Mouse (Mus musculus) lung, embryonic 14.5 days (tissue): ENCODE data around the gene Rdh11. TPM values are rescaled to one million over a fixed set of nuclear protein-coding genes. Genes with fewer than 3 reads are reported as not detected.
"Not testable (repeated sequence)": the region's sequence is repeated elsewhere in the genome, so short reads cannot be mapped to it uniquely, and the experiment has no call there.

ENCODE experiments used
- ATAC-seq: fragments of 200-750 bp; cut with Nextera tagmentation; 2 replicates; pipeline ENCODE4 v1.8.0; 2017; ENCODE audit warnings: mild to moderate bottlenecking, moderate TSS enrichment, moderate library complexity; ENCODE audit not compliant: insufficient read depth
- DNase-seq: peaks from one replicate; pipeline ENCODE4 v3.0.0-alpha.2; 2015
- H3K27ac ChIP-seq: fragments of 300-500 bp; sonication (generic); 2 replicates; pipeline ENCODE4 v1.5.1; 2014; ENCODE audit warnings: low read depth, mild to moderate bottlenecking, moderate library complexity
- H3K27me3 ChIP-seq: fragments of 300-500 bp; sonication (generic); 2 replicates; pipeline ENCODE4 v1.6.1; 2014; ENCODE audit warnings: low read length, control low read depth; ENCODE audit not compliant: insufficient read depth
- H3K36me3 ChIP-seq: fragments of 300-500 bp; sonication (generic); 2 replicates; pipeline ENCODE4 v1.6.1; 2014; ENCODE audit warnings: control low read depth; ENCODE audit not compliant: insufficient read depth
- H3K4me1 ChIP-seq: fragments of 300-500 bp; sonication (generic); 2 replicates; pipeline ENCODE4 v1.6.1; 2014; ENCODE audit warnings: antibody characterized with exemption, control low read depth; ENCODE audit not compliant: insufficient read depth
- H3K4me2 ChIP-seq: fragments of 300-500 bp; sonication (generic); 2 replicates; pipeline ENCODE4 v1.6.1; 2014; ENCODE audit warnings: mild to moderate bottlenecking
- H3K4me3 ChIP-seq: fragments of 300-500 bp; sonication (generic); 2 replicates; pipeline ENCODE4 v1.5.1; 2014; ENCODE audit warnings: low read depth, low read length
- H3K9ac ChIP-seq: fragments of 300-500 bp; sonication (generic); 2 replicates; pipeline ENCODE4 v1.6.1; 2014
- H3K9me3 ChIP-seq: fragments of 300-500 bp; sonication (generic); 2 replicates; pipeline ENCODE4 v1.6.1; 2016; ENCODE audit warnings: low read depth, low read length, control low read depth
- CTCF ChIP-seq: IDR thresholded peaks from 2 replicates; pipeline ENCODE4 v1.5.1; 2016; ENCODE audit warnings: antibody characterized with exemption, low read depth
- WGBS: fragments of 180-500 bp; shearing (Covaris S2); extraction: QIAGEN DNeasy Blood & Tissue Kit; methylation state at CpG from one replicate; pipeline ENCODE4 v1.1.7; 2014; 5-methylcytosine and 5-hydroxymethylcytosine counted together
- polyA plus RNA-seq: library from polyadenylated mRNA; unstranded; fragments of >200 nt; fragmentation: Nextera tagmentation; extraction: Ambion mirVana; gene quantifications from 2 replicates; pipeline ENCODE4 v1.2.1, GENCODE M21; 2014

Gene Rdh11
- polyA plus RNA-seq, 1 experiment from 2014 or later, result 26.6 TPM

GRCm38 (mm10) chr12:79193441-79193840, 1.3 kb upstream of the Rdh11 start:
- Histone ChIP-seq H3K4me1 (0 out of 2 replicates have a peak, but pooled peaks cover 5% of the 10 kb centered on the region), H3K4me3 (no peak overlapping the region)
- WGBS, result 2% methylated on average over 3 of the region's 3 CpGs

GRCm38 (mm10) chr12:79191701-79192100, 392 bp downstream of the Rdh11 start:
- DNase-seq, result peak; percentile 95
- 0 out of 2 replicates have a peak overlapping the region, but pooled peaks have one; percentile 19 for H3K27ac ChIP-seq
- peak; percentile 71 for TF ChIP-seq CTCF
- ATAC-seq, result peak; percentile 91
- H3K4me3 ChIP-seq, result peak overlapping the region; percentile 63
- H3K36me3 ChIP-seq, result peaks cover 16% of the 10 kb centered on the region
- peak overlapping the region; percentile 69 for H3K4me2 ChIP-seq
- 0 out of 2 replicates have a peak, but pooled peaks cover 5% of the 10 kb centered on the region for H3K4me1 ChIP-seq
- H3K9ac ChIP-seq, result peak overlapping the region; percentile 50
- no peaks in the 10 kb centered on the region for H3K9me3 ChIP-seq
- H3K27me3 ChIP-seq, result no peaks in the 10 kb centered on the region
- WGBS, result 5% methylated on average over 14 of the region's 14 CpGs

More at GRCm38 (mm10) chr12:79193441-79193840, 1.3 kb upstream of the Rdh11 start:
- no peak overlapping the region for H3K4me2 ChIP-seq
- ATAC-seq, result no peak
- H3K27me3 ChIP-seq, result no peaks in the 10 kb centered on the region
- no peaks in the 10 kb centered on the region for H3K9me3 ChIP-seq
- H3K27ac ChIP-seq, result no peak overlapping the region
- H3K9ac ChIP-seq, result no peak overlapping the region
- peak; percentile 87 for DNase-seq
- H3K36me3 ChIP-seq, result no peaks in the 10 kb centered on the region; the same call in 1 of the 2 replicates
- peak; percentile 80 for TF ChIP-seq CTCF

GRCm38 (mm10) chr12:79190931-79191673, 991 bp downstream of the Rdh11 start:
- Histone ChIP-seq H3K9ac (peak overlapping the region; percentile 50), H3K9me3 (no peaks in the 10 kb centered on the region), H3K36me3 (peaks cover 22% of the 10 kb centered on the region), H3K27ac (peak overlapping the region; percentile 19; the same call in 1 of the 2 replicates), H3K4me3 (peak overlapping the region; percentile 63), H3K4me2 (peak overlapping the region; percentile 69), H3K27me3 (no peaks in the 10 kb centered on the region), H3K4me1 (0 out of 2 replicates have a peak, but pooled peaks cover 5% of the 10 kb centered on the region)
- peak; percentile 25; the same call in 1 of the 2 replicates for TF ChIP-seq CTCF
- DNase-seq, result peak; percentile 88
- under 1% methylated on average over 18 of the region's 18 CpGs for WGBS
- ATAC-seq, result peak; percentile 89

GRCm38 (mm10) chr12:79185160-79185559, 6.9 kb downstream of the Rdh11 start:
- WGBS, result 72% methylated on average over 5 of the region's 6 CpGs
- ATAC-seq, H3K9me3 ChIP-seq, H3K4me2 ChIP-seq, H3K27me3 ChIP-seq, H3K4me1 ChIP-seq, H3K4me3 ChIP-seq, H3K9ac ChIP-seq, H3K27ac ChIP-seq, DNase-seq: not testable (repeated sequence)
- peaks cover 73% of the 10 kb centered on the region for H3K36me3 ChIP-seq

- TF ChIP-seq CTCF, result no peak
- H3K9ac ChIP-seq, result no peak overlapping the region
- H3K4me3 ChIP-seq, result no peak overlapping the region
- H3K9me3 ChIP-seq, result no peaks in the 10 kb centered on the region
- no peak for DNase-seq
- 0 out of 2 replicates have a peak, but pooled peaks cover 4% of the 10 kb centered on the region for H3K4me1 ChIP-seq
- 91% methylated on average over 5 of the region's 5 CpGs for WGBS
- no peaks in the 10 kb centered on the region for H3K27me3 ChIP-seq
- H3K4me2 ChIP-seq, result no peak overlapping the region
- no peak overlapping the region for H3K27ac ChIP-seq
- no peak for ATAC-seq
- H3K36me3 ChIP-seq, result peaks cover 39% of the 10 kb centered on the region
Observed at GRCm38 (mm10) chr12:79175998-79176397, 16.1 kb downstream of the Rdh11 start.

- Histone ChIP-seq H3K4me3 (no peak overlapping the region), H3K36me3 (peaks cover 30% of the 10 kb centered on the region), H3K9me3 (no peaks in the 10 kb centered on the region), H3K4me1 (0 out of 2 replicates have a peak, but pooled peaks cover 4% of the 10 kb centered on the region), H3K9ac (no peak overlapping the region), H3K27me3 (no peaks in the 10 kb centered on the region), H3K4me2 (no peak overlapping the region), H3K27ac (no peak overlapping the region)
- WGBS, result 69% methylated on average over 5 of the region's 5 CpGs
- ATAC-seq (no peak), DNase-seq (no peak)
- TF ChIP-seq CTCF, result no peak
Observed at GRCm38 (mm10) chr12:79173721-79174120, 18.4 kb downstream of the Rdh11 start.
